Mouse (Mus musculus): ENCODE results near the gene Plxna2. TPM values are rescaled to one million over a fixed set of nuclear protein-coding genes. Genes with fewer than 3 reads are reported as not detected.

Plxna2 gene
- polyA plus RNA-seq (2012; rRNA removed): 3.2 and 4.0 TPM in 2 replicates

DNA sequence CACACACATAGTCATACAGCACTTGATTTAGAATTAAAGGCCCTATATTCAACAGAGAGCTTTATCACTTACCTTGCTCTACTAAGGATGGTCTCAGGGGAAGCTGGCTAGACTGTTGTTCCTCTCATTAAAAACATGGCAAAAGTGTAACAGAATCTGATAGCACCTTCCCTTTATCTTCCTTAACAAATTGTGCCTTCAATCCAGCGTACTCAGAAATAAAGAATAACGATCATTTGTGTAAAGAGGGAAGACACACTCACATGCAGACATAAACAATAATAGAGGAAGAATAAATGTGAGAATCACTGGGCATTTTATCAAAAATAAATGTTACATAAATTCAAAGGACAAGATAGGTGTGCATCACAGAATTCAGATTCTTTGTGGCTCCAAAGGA is at the start of gene Plxna2:
Plxna2 (plus strand) TSS at position 301 of the 400 bp plus-strand sequence.
- H3K4me1 ChIP-seq (replicated peaks; ENCODE audit: control insufficient read depth, insufficient read depth, low read length): no peaks in the 10 kb centered on the region; the same call in 1 of the 2 replicates
- peaks cover 3% of the 10 kb centered on the region; the same call in 1 of the 2 replicates for H3K27me3 ChIP-seq (ENCODE audit: control insufficient read depth, insufficient read depth, low read length)
- no peak within 1 kb of the TSS for H3K27ac ChIP-seq (ENCODE audit: control insufficient read depth, insufficient read depth, low read length)
- 96% methylated on average over 2 of the region's 2 CpGs for WGBS
- no peak for DNase-seq
- no peaks in the 10 kb centered on the region for H3K36me3 ChIP-seq (ENCODE audit: control insufficient read depth, insufficient read depth, low read length)
- TF ChIP-seq CTCF (IDR thresholded peaks at IDR 0.05; ENCODE audit: borderline replicate concordance, control insufficient read depth, extremely low read depth, insufficient read depth, low read length, poor library complexity) (no peak), POLR2A (IDR thresholded peaks at IDR 0.05; ENCODE audit: control insufficient read depth, extremely low read depth, insufficient read depth, low read length, poor library complexity) (no peak)
- H3K4me3 ChIP-seq (ENCODE audit: control insufficient read depth, insufficient read depth, low read length): no peak within 1 kb of the TSS

GRCm38 (mm10) chr1:194573870-194574269 is 44.1 kb upstream of the Plxna2 start:
- no peak for DNase-seq
- no peak for TF ChIP-seq POLR2A (IDR thresholded peaks at IDR 0.05; ENCODE audit: control insufficient read depth, extremely low read depth, insufficient read depth, low read length, poor library complexity)
- TF ChIP-seq CTCF (IDR thresholded peaks at IDR 0.05; ENCODE audit: borderline replicate concordance, control insufficient read depth, extremely low read depth, insufficient read depth, low read length, poor library complexity): no peak
- no peak overlapping the region for H3K4me3 ChIP-seq (ENCODE audit: control insufficient read depth, insufficient read depth, low read length)
- no peaks in the 10 kb centered on the region for H3K36me3 ChIP-seq (ENCODE audit: control insufficient read depth, insufficient read depth, low read length)
- no peak overlapping the region for H3K27ac ChIP-seq (ENCODE audit: control insufficient read depth, insufficient read depth, low read length)
- H3K27me3 ChIP-seq (ENCODE audit: control insufficient read depth, insufficient read depth, low read length): no peaks in the 10 kb centered on the region
- WGBS: 76% methylated on average over 3 of the region's 3 CpGs
- H3K4me1 ChIP-seq (replicated peaks; ENCODE audit: control insufficient read depth, insufficient read depth, low read length): no peaks in the 10 kb centered on the region

- Histone ChIP-seq H3K36me3 (ENCODE audit: control insufficient read depth, insufficient read depth, low read length) (no peaks in the 10 kb centered on the region), H3K27ac (ENCODE audit: control insufficient read depth, insufficient read depth, low read length) (no peak overlapping the region), H3K27me3 (ENCODE audit: control insufficient read depth, insufficient read depth, low read length) (no peaks in the 10 kb centered on the region), H3K4me3 (ENCODE audit: control insufficient read depth, insufficient read depth, low read length) (no peak overlapping the region), H3K4me1 (replicated peaks; ENCODE audit: control insufficient read depth, insufficient read depth, low read length) (no peaks in the 10 kb centered on the region)
- TF ChIP-seq POLR2A (IDR thresholded peaks at IDR 0.05; ENCODE audit: control insufficient read depth, extremely low read depth, insufficient read depth, low read length, poor library complexity): no peak
- TF ChIP-seq CTCF (IDR thresholded peaks at IDR 0.05; ENCODE audit: borderline replicate concordance, control insufficient read depth, extremely low read depth, insufficient read depth, low read length, poor library complexity): no peak
- DNase-seq: no peak
- 93% methylated on average over 3 of the region's 3 CpGs for WGBS
Measured at GRCm38 (mm10) chr1:194578270-194578669, 39.7 kb upstream of the Plxna2 start.

GRCm38 (mm10) chr1:194580539-194580938 is 37.5 kb upstream of the Plxna2 start:
- H3K27me3 ChIP-seq (ENCODE audit: control insufficient read depth, insufficient read depth, low read length): no peaks in the 10 kb centered on the region
- DNase-seq: no peak
- no peak overlapping the region for H3K4me3 ChIP-seq (ENCODE audit: control insufficient read depth, insufficient read depth, low read length)
- no peaks in the 10 kb centered on the region for H3K4me1 ChIP-seq (replicated peaks; ENCODE audit: control insufficient read depth, insufficient read depth, low read length)
- no peaks in the 10 kb centered on the region for H3K36me3 ChIP-seq (ENCODE audit: control insufficient read depth, insufficient read depth, low read length)
- H3K27ac ChIP-seq (ENCODE audit: control insufficient read depth, insufficient read depth, low read length): no peak overlapping the region
- TF ChIP-seq CTCF (IDR thresholded peaks at IDR 0.05; ENCODE audit: borderline replicate concordance, control insufficient read depth, extremely low read depth, insufficient read depth, low read length, poor library complexity): no peak
- TF ChIP-seq POLR2A (IDR thresholded peaks at IDR 0.05; ENCODE audit: control insufficient read depth, extremely low read depth, insufficient read depth, low read length, poor library complexity): no peak

DNA sequence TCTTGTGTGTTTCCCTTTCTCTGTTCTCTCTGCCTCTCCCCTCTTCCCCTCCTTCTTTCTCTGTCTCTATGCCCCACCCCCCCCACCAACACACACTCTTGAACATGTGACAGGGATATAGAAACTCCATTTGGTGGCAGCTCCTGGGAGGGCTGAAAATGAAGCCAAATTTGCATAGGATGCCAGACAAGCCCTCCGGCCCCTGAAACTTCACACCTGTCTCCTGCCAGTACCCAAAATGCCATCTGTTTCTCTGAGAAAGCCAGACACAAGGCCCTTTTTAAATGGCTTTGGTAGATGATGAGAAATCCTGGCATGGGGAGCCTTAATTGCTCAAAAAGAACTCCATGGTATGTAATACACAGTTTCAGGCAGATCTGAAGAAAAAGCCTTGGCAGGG is 31.3 kb upstream of the Plxna2 start:
- 97% methylated on average over 1 of the region's 1 CpGs for WGBS
- no peaks in the 10 kb centered on the region for H3K4me1 ChIP-seq (replicated peaks; ENCODE audit: control insufficient read depth, insufficient read depth, low read length)
- no peak for DNase-seq
- H3K27ac ChIP-seq (ENCODE audit: control insufficient read depth, insufficient read depth, low read length): no peak overlapping the region
- no peaks in the 10 kb centered on the region for H3K27me3 ChIP-seq (ENCODE audit: control insufficient read depth, insufficient read depth, low read length)
- H3K4me3 ChIP-seq (ENCODE audit: control insufficient read depth, insufficient read depth, low read length): no peak overlapping the region
- H3K36me3 ChIP-seq (ENCODE audit: control insufficient read depth, insufficient read depth, low read length): no peaks in the 10 kb centered on the region
- TF ChIP-seq CTCF (IDR thresholded peaks at IDR 0.05; ENCODE audit: borderline replicate concordance, control insufficient read depth, extremely low read depth, insufficient read depth, low read length, poor library complexity) (no peak), POLR2A (IDR thresholded peaks at IDR 0.05; ENCODE audit: control insufficient read depth, extremely low read depth, insufficient read depth, low read length, poor library complexity) (no peak)

DNA sequence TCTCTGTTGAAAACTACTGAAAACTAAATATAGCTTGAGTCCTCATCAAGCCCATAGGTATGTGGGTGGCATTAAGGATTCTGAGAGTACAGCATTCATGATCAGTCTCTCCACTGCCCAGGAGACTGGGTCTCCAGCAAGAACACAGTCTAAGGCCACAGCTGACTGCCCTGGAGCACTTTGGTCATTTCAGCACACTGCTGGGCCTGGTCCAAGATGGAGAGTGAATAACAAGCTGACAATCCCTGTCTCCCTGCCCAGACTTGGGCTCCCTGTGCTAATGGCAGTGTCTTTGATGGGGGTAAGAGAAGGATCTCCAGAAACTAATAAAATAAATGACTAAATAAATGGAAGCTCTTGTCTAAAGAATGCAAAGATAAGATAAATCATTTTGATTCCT is 30.5 kb upstream of the Plxna2 start:
- no peak for TF ChIP-seq POLR2A (IDR thresholded peaks at IDR 0.05; ENCODE audit: control insufficient read depth, extremely low read depth, insufficient read depth, low read length, poor library complexity)
- TF ChIP-seq CTCF (IDR thresholded peaks at IDR 0.05; ENCODE audit: borderline replicate concordance, control insufficient read depth, extremely low read depth, insufficient read depth, low read length, poor library complexity): no peak
- Histone ChIP-seq H3K36me3 (ENCODE audit: control insufficient read depth, insufficient read depth, low read length) (no peaks in the 10 kb centered on the region), H3K27me3 (ENCODE audit: control insufficient read depth, insufficient read depth, low read length) (no peaks in the 10 kb centered on the region), H3K4me1 (replicated peaks; ENCODE audit: control insufficient read depth, insufficient read depth, low read length) (no peaks in the 10 kb centered on the region), H3K27ac (ENCODE audit: control insufficient read depth, insufficient read depth, low read length) (no peak overlapping the region), H3K4me3 (ENCODE audit: control insufficient read depth, insufficient read depth, low read length) (no peak overlapping the region)
- DNase-seq: no peak
